Mouse (Mus musculus) heart, adult 8-10 months (tissue): ENCODE data around the gene Cep128. TPM values are rescaled to one million over a fixed set of nuclear protein-coding genes. Genes with fewer than 3 reads are reported as not detected.

ENCODE experiments used
- DNase-seq: peaks from one replicate; pipeline ENCODE4 v3.0.0; 2022; ENCODE audit warnings: low spot score
- total RNA-seq, 4 experiments: library from RNA; stranded (reverse); gene quantifications; 2 replicates each; pipeline ENCODE4 v1.2.4; 2022

The Cep128 gene
- total RNA-seq, 4 experiments from 2014 or later: 11.5 to 16.4 (median 12.4) TPM

- DNase-seq: no peak
Measured at GRCm38 (mm10) chr12:91307733-91308132, 76.5 kb downstream of the Cep128 start.

- no peak for DNase-seq
Measured at GRCm38 (mm10) chr12:91305769-91306168, 78.4 kb downstream of the Cep128 start.

GRCm38 (mm10) chr12:91305038-91305437, 79.2 kb downstream of the Cep128 start:
- DNase-seq: no peak

- no peak for DNase-seq
Measured at GRCm38 (mm10) chr12:91298700-91299099, 85.5 kb downstream of the Cep128 start.

DNA sequence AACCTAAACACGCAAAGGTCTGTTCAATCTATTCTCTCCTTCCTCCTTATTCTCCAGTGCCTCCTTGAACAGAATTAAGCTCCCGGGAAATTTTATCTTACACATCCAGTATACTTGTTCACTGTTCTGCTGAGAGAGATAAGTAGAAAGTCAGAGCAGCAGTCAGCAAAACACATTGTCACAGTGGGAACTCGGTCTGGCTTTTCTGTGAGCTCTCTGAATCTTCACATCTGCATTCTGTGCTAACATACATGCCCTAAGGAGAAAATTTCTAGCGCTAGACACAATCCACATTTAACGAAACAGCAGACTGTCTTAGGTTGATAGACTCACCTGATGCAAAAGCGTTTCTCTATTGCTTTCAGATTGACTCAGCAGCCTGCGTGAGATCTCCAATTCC, 88.3 kb downstream of the Cep128 start:
- DNase-seq: no peak

DNA sequence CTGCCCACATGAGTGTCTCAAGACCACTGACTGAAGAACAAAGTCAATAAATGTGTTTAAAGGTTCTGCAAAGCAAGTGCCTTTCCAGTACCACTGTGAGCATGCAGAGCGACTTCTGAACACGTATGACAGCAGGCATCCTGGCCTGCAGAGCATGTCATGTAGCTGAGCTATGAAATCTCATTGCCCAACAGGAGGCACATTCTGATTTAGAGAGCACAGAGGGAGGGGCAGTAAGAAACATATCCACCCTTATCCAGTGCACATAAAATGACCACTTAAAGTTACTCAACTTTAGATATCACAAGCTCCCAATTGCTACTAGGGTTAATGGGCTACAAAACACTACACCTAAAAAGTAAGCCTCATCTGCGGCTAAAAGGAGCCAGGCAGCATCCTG, 88.8 kb downstream of the Cep128 start:
- no peak for DNase-seq

DNA sequence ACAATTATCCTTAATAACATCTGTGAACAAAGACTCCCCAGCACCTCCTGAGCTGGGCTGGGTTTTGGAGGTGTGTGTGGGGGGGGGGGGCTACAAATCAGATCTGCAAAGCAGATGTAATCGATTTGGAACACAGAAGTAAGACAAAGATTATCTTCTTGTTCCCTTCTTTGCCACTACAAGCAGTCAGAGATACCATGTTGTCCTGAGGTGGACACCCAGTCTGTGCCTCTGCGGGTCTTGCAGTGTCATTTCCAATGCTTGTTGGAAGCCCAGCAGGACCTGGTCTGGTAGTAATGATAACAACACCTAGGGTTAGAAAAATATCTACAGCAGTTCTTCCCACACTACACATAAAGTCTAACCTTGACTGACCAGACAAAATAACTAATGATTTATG, 110.3 kb downstream of the Cep128 start:
- no peak for DNase-seq

DNA sequence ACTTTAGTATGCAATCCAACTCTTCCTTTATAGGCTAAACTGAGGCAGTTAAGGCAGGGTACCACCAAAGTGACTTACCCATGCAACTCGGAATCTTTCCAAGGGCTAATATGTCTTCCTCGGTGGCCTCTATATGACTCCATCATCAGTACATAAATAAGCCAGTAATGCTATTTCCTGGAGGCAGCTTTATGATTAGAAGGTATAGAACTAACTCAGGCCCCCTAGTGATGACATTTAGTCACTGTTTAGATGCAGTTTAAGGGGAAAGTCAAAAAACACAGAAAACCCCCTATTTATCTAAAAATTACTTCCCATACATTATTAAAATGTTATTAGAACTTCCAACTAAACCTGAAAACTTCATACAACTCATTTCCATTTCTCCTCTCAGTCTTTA, 114.6 kb downstream of the Cep128 start:
- no peak for DNase-seq

DNA sequence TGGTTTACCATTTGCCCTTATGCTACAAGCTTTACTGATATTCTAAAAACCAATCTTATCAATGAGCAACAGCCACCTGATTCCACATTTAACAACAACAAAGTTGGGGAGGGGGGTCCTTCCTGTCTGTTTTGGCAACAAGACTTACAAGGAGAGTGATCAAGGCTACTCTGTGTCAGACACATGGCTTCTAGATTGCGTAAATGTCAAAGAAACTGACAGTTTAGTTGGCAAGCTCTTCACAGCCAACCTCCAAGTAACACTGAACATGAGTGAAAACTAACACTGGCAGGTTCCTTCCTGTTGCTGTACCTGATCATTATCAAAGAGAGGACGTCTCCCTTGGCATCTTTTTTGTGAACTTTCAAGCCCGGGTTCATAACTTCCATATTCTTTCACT, 115.2 kb downstream of the Cep128 start:
- no peak for DNase-seq

- no peak for DNase-seq
Measured at GRCm38 (mm10) chr12:91266014-91266413, 118.2 kb downstream of the Cep128 start.

GRCm38 (mm10) chr12:91265462-91265861, 118.7 kb downstream of the Cep128 start:
- no peak for DNase-seq

DNA sequence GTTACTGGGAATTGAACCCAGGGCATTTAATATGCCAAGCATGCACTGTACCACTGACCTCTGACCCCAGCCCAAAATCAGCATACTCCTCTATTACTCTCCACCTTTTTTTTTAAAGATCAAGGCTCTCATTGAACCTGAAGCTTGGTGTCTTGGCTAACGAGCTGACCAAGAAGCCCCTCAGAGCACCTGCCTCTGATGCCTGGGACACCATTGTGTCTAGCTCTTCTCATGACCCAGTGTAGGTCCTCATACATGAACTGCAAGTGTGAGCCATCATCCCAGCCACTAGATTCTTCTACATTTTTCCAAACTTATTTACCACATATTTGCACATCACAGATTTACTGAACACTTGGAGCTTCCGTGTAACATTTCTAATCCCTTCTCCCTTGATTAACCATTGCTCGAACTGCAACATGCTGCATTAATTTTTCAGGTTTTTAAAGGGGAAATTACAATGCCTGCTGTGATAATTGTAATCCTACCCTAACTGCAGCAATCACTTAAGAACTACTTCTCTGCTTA, 119.3 kb downstream of the Cep128 start:
- no peak for DNase-seq

GRCm38 (mm10) chr12:91263705-91264104, 120.5 kb downstream of the Cep128 start:
- DNase-seq: no peak

GRCm38 (mm10) chr12:91262801-91263200, 121.4 kb downstream of the Cep128 start:
- no peak for DNase-seq

DNA sequence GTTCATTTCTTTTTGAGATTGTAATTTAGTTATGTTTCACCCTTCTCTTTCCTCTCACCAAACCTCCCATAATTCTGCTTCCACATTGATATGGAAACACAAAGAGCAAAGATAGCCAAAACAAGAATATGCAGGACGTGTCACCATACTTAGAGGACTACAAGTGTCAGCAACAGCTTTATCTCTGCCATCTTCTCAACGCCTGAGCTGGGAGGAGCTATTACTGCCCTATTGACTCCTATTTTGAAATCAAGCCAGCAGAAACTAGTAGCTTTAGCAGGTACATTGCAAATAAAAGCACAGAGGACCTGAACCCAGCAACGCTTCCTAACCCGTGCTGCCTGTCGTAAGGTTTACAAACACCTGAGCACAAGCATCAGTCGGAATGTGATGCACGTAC, 127.9 kb downstream of the Cep128 start:
- no peak for DNase-seq

DNA sequence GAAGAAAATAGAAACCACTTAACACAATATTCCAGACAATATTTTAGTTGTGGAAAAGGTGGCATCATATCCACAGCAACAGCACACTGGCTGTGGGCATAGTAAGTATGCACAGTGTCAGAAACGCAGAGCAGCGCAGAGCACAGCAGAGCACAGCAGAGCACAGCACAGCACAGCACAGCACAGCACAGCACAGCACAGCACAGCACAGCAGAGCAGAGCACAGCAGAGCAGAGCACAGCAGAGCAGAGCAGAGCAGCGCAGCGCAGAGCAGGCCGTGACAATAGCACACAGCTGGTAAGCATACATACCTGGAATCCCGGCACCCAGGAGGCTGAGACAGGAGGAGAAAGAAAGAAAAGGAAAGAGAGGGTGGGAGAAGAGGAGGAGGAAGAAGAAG, 129.4 kb downstream of the Cep128 start:
- DNase-seq: no peak

DNA sequence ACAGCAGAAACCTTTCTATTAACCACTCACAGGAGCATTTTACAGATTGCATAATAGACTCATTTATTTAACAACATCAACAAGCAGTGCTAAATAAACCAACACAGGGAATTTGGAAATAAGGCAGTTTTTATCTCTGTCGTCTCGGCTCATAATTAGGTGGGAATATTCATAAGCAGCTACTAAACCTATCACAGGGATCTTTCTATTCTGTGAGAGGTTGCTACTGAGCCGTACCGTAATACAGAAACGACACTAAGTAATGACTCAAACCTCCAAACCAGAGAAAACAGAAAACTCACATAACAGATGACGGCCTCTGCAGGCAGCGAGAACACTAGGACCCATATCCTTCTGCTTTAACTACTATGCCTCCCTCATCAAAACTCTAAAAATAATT, 163.6 kb downstream of the Cep128 start:
- DNase-seq: no peak

- no peak for DNase-seq
Measured at GRCm38 (mm10) chr12:91205550-91205949, 178.7 kb downstream of the Cep128 start.

- no peak for DNase-seq
Measured at GRCm38 (mm10) chr12:91204330-91204729, 179.9 kb downstream of the Cep128 start.

DNA sequence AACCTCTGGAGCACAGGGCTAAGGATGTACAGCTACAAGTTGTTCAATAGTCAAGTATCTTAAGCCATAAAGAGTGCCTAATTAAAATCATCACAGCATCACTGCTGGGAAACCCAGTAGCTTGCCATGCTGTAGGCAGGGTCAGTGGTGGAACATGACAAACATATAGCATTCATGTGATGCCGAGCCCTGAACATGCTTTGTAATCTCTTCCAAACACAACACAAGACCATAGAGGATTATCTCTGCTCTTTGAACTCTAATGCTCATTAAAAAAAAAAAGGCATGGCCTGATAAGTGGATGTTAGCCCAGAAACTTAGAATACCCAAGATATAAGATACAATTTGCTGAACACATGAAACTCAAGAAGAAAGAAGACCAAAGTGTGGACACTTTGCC, 181.7 kb downstream of the Cep128 start:
- no peak for DNase-seq

- no peak for DNase-seq
Measured at GRCm38 (mm10) chr12:91189111-91189510, 195.1 kb downstream of the Cep128 start.

GRCm38 (mm10) chr12:91185564-91185963, 198.6 kb downstream of the Cep128 start:
- no peak for DNase-seq

- DNase-seq: no peak
Measured at GRCm38 (mm10) chr12:91184616-91185015, 199.6 kb downstream of the Cep128 start.

- DNase-seq: no peak
Measured at GRCm38 (mm10) chr12:91183928-91184327, 200.3 kb downstream of the Cep128 start.
